Mouse (Mus musculus): ENCODE measurements at regions not wholly inside any gene's neighbourhood (a gene's known extent, or its start where the extent isn't known, plus 50 kb on each side); places are given as distances from the start of the nearest gene placed in this dataset.

GRCm38 (mm10) chr3:117107378-117107777, 138.6 kb upstream of the Palmd start:
- Histone ChIP-seq H3K36me3 (ENCODE audit: control insufficient read depth, insufficient read depth) (no peaks in the 10 kb centered on the region), H3K27me3 (ENCODE audit: control insufficient read depth, insufficient read depth, low read length) (no peaks in the 10 kb centered on the region), H3K9ac (ENCODE audit: low read length) (no peak overlapping the region), H3K4me3 (ENCODE audit: low read length) (no peak overlapping the region), H3K4me2 (ENCODE audit: low read depth, low read length) (no peak overlapping the region), H3K27ac (ENCODE audit: low read length) (no peak overlapping the region), H3K9me3 (replicated peaks; ENCODE audit: control insufficient read depth, low read length) (no peaks in the 10 kb centered on the region), H3K4me1 (ENCODE audit: control insufficient read depth, insufficient read depth, low read length) (no peaks in the 10 kb centered on the region)
- ATAC-seq (replicated peaks; ENCODE audit: extremely low read depth, insufficient read depth, low FRiP score) = no peak
- WGBS = 53% methylated on average over 3 of the region's 3 CpGs

GRCm38 (mm10) chr3:117087646-117088045, 118.9 kb upstream of the Palmd start:
- Histone ChIP-seq H3K9ac (ENCODE audit: low read length) (no peak overlapping the region), H3K4me2 (ENCODE audit: low read depth, low read length) (no peak overlapping the region), H3K4me3 (ENCODE audit: low read length) (no peak overlapping the region), H3K27me3 (ENCODE audit: control insufficient read depth, insufficient read depth, low read length) (no peaks in the 10 kb centered on the region), H3K27ac (ENCODE audit: low read length) (no peak overlapping the region), H3K9me3 (replicated peaks; ENCODE audit: control insufficient read depth, low read length) (no peaks in the 10 kb centered on the region), H3K36me3 (ENCODE audit: control insufficient read depth, insufficient read depth) (no peaks in the 10 kb centered on the region), H3K4me1 (ENCODE audit: control insufficient read depth, insufficient read depth, low read length) (no peaks in the 10 kb centered on the region)
- WGBS = 66% methylated on average over 2 of the region's 2 CpGs
- no peak for ATAC-seq (replicated peaks; ENCODE audit: extremely low read depth, insufficient read depth, low FRiP score)

- ATAC-seq (replicated peaks; ENCODE audit: extremely low read depth, insufficient read depth, low FRiP score) = peak; percentile 55; the same call in 1 of the 2 replicates
- no peak overlapping the region for H3K27ac ChIP-seq (ENCODE audit: low read length)
- WGBS = 16% methylated on average over 2 of the region's 2 CpGs
- no peak overlapping the region for H3K9ac ChIP-seq (ENCODE audit: low read length)
- H3K4me3 ChIP-seq (ENCODE audit: low read length) = no peak overlapping the region
- H3K9me3 ChIP-seq (replicated peaks; ENCODE audit: control insufficient read depth, low read length) = no peaks in the 10 kb centered on the region
- H3K27me3 ChIP-seq (ENCODE audit: control insufficient read depth, insufficient read depth, low read length) = no peaks in the 10 kb centered on the region
- peaks cover 3% of the 10 kb centered on the region for H3K4me1 ChIP-seq (ENCODE audit: control insufficient read depth, insufficient read depth, low read length)
- H3K4me2 ChIP-seq (ENCODE audit: low read depth, low read length) = no peak overlapping the region
- no peaks in the 10 kb centered on the region for H3K36me3 ChIP-seq (ENCODE audit: control insufficient read depth, insufficient read depth)
Measured at GRCm38 (mm10) chr3:117076734-117077133, 107.9 kb upstream of the Palmd start.

GRCm38 (mm10) chr3:117073399-117073798, 104.6 kb upstream of the Palmd start:
- no peak for ATAC-seq (replicated peaks; ENCODE audit: extremely low read depth, insufficient read depth, low FRiP score)
- WGBS = 47% methylated on average over 4 of the region's 4 CpGs

GRCm38 (mm10) chr3:117072998-117073397, 104.2 kb upstream of the Palmd start:
- WGBS = 72% methylated on average over 3 of the region's 3 CpGs
- H3K36me3 ChIP-seq (ENCODE audit: control insufficient read depth, insufficient read depth) = no peaks in the 10 kb centered on the region
- no peaks in the 10 kb centered on the region for H3K27me3 ChIP-seq (ENCODE audit: control insufficient read depth, insufficient read depth, low read length)
- H3K9ac ChIP-seq (ENCODE audit: low read length) = no peak overlapping the region
- H3K4me3 ChIP-seq (ENCODE audit: low read length) = no peak overlapping the region
- H3K4me1 ChIP-seq (ENCODE audit: control insufficient read depth, insufficient read depth, low read length) = peaks cover 3% of the 10 kb centered on the region
- H3K27ac ChIP-seq (ENCODE audit: low read length) = no peak overlapping the region
- no peak for ATAC-seq (replicated peaks; ENCODE audit: extremely low read depth, insufficient read depth, low FRiP score)
- no peak overlapping the region for H3K4me2 ChIP-seq (ENCODE audit: low read depth, low read length)
- no peaks in the 10 kb centered on the region for H3K9me3 ChIP-seq (replicated peaks; ENCODE audit: control insufficient read depth, low read length)

More at GRCm38 (mm10) chr3:117073399-117073798, 104.6 kb upstream of the Palmd start:
- H3K4me3 ChIP-seq (ENCODE audit: low read length) = no peak overlapping the region
- no peaks in the 10 kb centered on the region for H3K36me3 ChIP-seq (ENCODE audit: control insufficient read depth, insufficient read depth)
- H3K9ac ChIP-seq (ENCODE audit: low read length) = no peak overlapping the region
- no peak overlapping the region for H3K4me2 ChIP-seq (ENCODE audit: low read depth, low read length)
- no peaks in the 10 kb centered on the region for H3K9me3 ChIP-seq (replicated peaks; ENCODE audit: control insufficient read depth, low read length)
- no peaks in the 10 kb centered on the region for H3K27me3 ChIP-seq (ENCODE audit: control insufficient read depth, insufficient read depth, low read length)
- no peak overlapping the region for H3K27ac ChIP-seq (ENCODE audit: low read length)
- H3K4me1 ChIP-seq (ENCODE audit: control insufficient read depth, insufficient read depth, low read length) = peaks cover 3% of the 10 kb centered on the region

GRCm38 (mm10) chr3:117071851-117072250, 103.1 kb upstream of the Palmd start:
- no peak overlapping the region for H3K9ac ChIP-seq (ENCODE audit: low read length)
- H3K27ac ChIP-seq (ENCODE audit: low read length) = no peak overlapping the region
- no peaks in the 10 kb centered on the region for H3K9me3 ChIP-seq (replicated peaks; ENCODE audit: control insufficient read depth, low read length)
- no peak overlapping the region for H3K4me3 ChIP-seq (ENCODE audit: low read length)
- no peak for ATAC-seq (replicated peaks; ENCODE audit: extremely low read depth, insufficient read depth, low FRiP score)
- 91% methylated on average over 5 of the region's 5 CpGs for WGBS
- H3K36me3 ChIP-seq (ENCODE audit: control insufficient read depth, insufficient read depth) = no peaks in the 10 kb centered on the region
- H3K4me1 ChIP-seq (ENCODE audit: control insufficient read depth, insufficient read depth, low read length) = peaks cover 2% of the 10 kb centered on the region
- H3K4me2 ChIP-seq (ENCODE audit: low read depth, low read length) = no peak overlapping the region
- no peaks in the 10 kb centered on the region for H3K27me3 ChIP-seq (ENCODE audit: control insufficient read depth, insufficient read depth, low read length)

- H3K9ac ChIP-seq (ENCODE audit: low read length) = no peak overlapping the region
- H3K9me3 ChIP-seq (replicated peaks; ENCODE audit: control insufficient read depth, low read length) = no peaks in the 10 kb centered on the region
- H3K4me3 ChIP-seq (ENCODE audit: low read length) = no peak overlapping the region
- no peak overlapping the region for H3K4me2 ChIP-seq (ENCODE audit: low read depth, low read length)
- no peaks in the 10 kb centered on the region for H3K4me1 ChIP-seq (ENCODE audit: control insufficient read depth, insufficient read depth, low read length)
- H3K27me3 ChIP-seq (ENCODE audit: control insufficient read depth, insufficient read depth, low read length) = no peaks in the 10 kb centered on the region
- 0 out of 2 replicates have a peak overlapping the region, but pooled peaks have one; percentile 1 for H3K27ac ChIP-seq (ENCODE audit: low read length)
- H3K36me3 ChIP-seq (ENCODE audit: control insufficient read depth, insufficient read depth) = no peaks in the 10 kb centered on the region
- no peak for ATAC-seq (replicated peaks; ENCODE audit: extremely low read depth, insufficient read depth, low FRiP score)
- WGBS = 61% methylated on average over 7 of the region's 7 CpGs
Measured at GRCm38 (mm10) chr3:117067470-117068053, 98.8 kb upstream of the Palmd start.

GRCm38 (mm10) chr3:117065904-117066303, 97.1 kb upstream of the Palmd start:
- Histone ChIP-seq H3K4me2 (ENCODE audit: low read depth, low read length) (no peak overlapping the region), H3K36me3 (ENCODE audit: control insufficient read depth, insufficient read depth) (no peaks in the 10 kb centered on the region), H3K27ac (ENCODE audit: low read length) (no peak overlapping the region), H3K4me1 (ENCODE audit: control insufficient read depth, insufficient read depth, low read length) (no peaks in the 10 kb centered on the region), H3K9me3 (replicated peaks; ENCODE audit: control insufficient read depth, low read length) (no peaks in the 10 kb centered on the region), H3K9ac (ENCODE audit: low read length) (no peak overlapping the region), H3K27me3 (ENCODE audit: control insufficient read depth, insufficient read depth, low read length) (no peaks in the 10 kb centered on the region), H3K4me3 (ENCODE audit: low read length) (no peak overlapping the region)
- no peak for ATAC-seq (replicated peaks; ENCODE audit: extremely low read depth, insufficient read depth, low FRiP score)
- 83% methylated on average over 2 of the region's 2 CpGs for WGBS

- Histone ChIP-seq H3K9ac (ENCODE audit: low read length) (no peak overlapping the region), H3K4me1 (ENCODE audit: control insufficient read depth, insufficient read depth, low read length) (no peaks in the 10 kb centered on the region), H3K27me3 (ENCODE audit: control insufficient read depth, insufficient read depth, low read length) (no peaks in the 10 kb centered on the region), H3K4me3 (ENCODE audit: low read length) (no peak overlapping the region), H3K4me2 (ENCODE audit: low read depth, low read length) (no peak overlapping the region), H3K9me3 (replicated peaks; ENCODE audit: control insufficient read depth, low read length) (peaks cover 2% of the 10 kb centered on the region; the same call in 1 of the 2 replicates), H3K36me3 (ENCODE audit: control insufficient read depth, insufficient read depth) (no peaks in the 10 kb centered on the region), H3K27ac (ENCODE audit: low read length) (no peak overlapping the region)
- 82% methylated on average over 1 of the region's 1 CpGs for WGBS
- no peak for ATAC-seq (replicated peaks; ENCODE audit: extremely low read depth, insufficient read depth, low FRiP score)
Measured at GRCm38 (mm10) chr3:117061831-117062230, 93.0 kb upstream of the Palmd start.
